Mouse (Mus musculus): ENCODE results near the gene Nsun2.

GRCm38 (mm10) chr13:69488565-69489255 lies 44.8 kb upstream of the Nsun2 start:
- no peak for TF ChIP-seq CTCF (IDR thresholded peaks at IDR 0.05; ENCODE audit: extremely low read depth, insufficient read depth, low read length)
- no peak for TF ChIP-seq POLR2A (IDR thresholded peaks at IDR 0.05; ENCODE audit: extremely low read depth, insufficient read depth, low read length)

Measured in cortical plate, adult 2 months (tissue).